Mouse (Mus musculus): Measurements from ENCODE around the gene Map2k4. TPM values are rescaled to one million over a fixed set of nuclear protein-coding genes. Genes with fewer than 3 reads are reported as not detected.

Map2k4 gene
- polyA plus RNA-seq (2014; fragmentation: Nextera tagmentation; extraction: Ambion mirVana) = 86.5 and 100 TPM in 2 replicates

- peak within 1 kb of the TSS; percentile 95 for H3K27ac ChIP-seq (replicated peaks; ENCODE audit: low read depth, low read length)
- ATAC-seq (ENCODE audit: low FRiP score, low TSS enrichment) (peak; percentile 99), DNase-seq (peak; percentile 96)
- H3K9me3 ChIP-seq (ENCODE audit: control insufficient read depth, low read length) = no peaks in the 10 kb centered on the region
- H3K36me3 ChIP-seq (ENCODE audit: control insufficient read depth, insufficient read depth, low read length) = no peaks in the 10 kb centered on the region
- H3K27me3 ChIP-seq (ENCODE audit: control insufficient read depth, insufficient read depth, low read length) = no peaks in the 10 kb centered on the region
- H3K4me2 ChIP-seq (ENCODE audit: low read length) = peak within 1 kb of the TSS; percentile 77
- peak within 1 kb of the TSS; percentile 98 for H3K9ac ChIP-seq (replicated peaks; ENCODE audit: low read length)
- H3K4me1 ChIP-seq (ENCODE audit: control insufficient read depth, insufficient read depth, low read length) = peaks cover 14% of the 10 kb centered on the region
- peak within 1 kb of the TSS; percentile 95 for H3K4me3 ChIP-seq (replicated peaks; ENCODE audit: low read depth, low read length)
- WGBS = under 1% methylated on average over 30 of the region's 36 CpGs
Observed at GRCm38 (mm10) chr11:65788154-65788553, at the start of gene Map2k4. Gene Map2k4 (minus strand): TSS chr11:65788297.

- Histone ChIP-seq H3K9me3 (ENCODE audit: control insufficient read depth, low read length) (no peaks in the 10 kb centered on the region), H3K4me1 (ENCODE audit: control insufficient read depth, insufficient read depth, low read length) (no peaks in the 10 kb centered on the region), H3K4me3 (replicated peaks; ENCODE audit: low read depth, low read length) (no peak overlapping the region), H3K36me3 (ENCODE audit: control insufficient read depth, insufficient read depth, low read length) (peaks cover 55% of the 10 kb centered on the region), H3K4me2 (ENCODE audit: low read length) (no peak overlapping the region), H3K27ac (replicated peaks; ENCODE audit: low read depth, low read length) (no peak overlapping the region), H3K9ac (replicated peaks; ENCODE audit: low read length) (no peak overlapping the region), H3K27me3 (ENCODE audit: control insufficient read depth, insufficient read depth, low read length) (no peaks in the 10 kb centered on the region)
- WGBS = 98% methylated on average over 3 of the region's 3 CpGs
- ATAC-seq (ENCODE audit: low FRiP score, low TSS enrichment) (no peak), DNase-seq (no peak)
Observed at GRCm38 (mm10) chr11:65824556-65824955, 36.5 kb upstream of the Map2k4 start.

DNA sequence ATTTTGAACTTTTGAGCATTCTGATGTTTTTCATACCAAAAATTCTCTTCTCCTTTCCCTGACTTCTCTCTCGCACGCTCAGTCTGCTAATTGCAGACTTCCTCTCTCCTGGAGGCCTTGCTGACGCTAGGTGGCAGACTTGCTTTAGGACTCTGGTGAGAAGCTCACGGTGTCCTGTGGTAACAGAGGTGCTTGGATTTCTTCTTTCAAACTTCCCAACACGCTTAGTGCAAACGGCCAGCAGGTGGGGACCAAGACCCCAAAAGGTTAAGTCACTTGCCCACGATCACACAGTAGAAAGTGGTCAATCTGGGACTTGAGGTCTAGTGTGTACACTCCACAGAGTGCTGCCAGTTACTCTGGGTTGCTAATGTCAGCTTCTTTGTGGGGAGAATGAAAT lies 32.8 kb upstream of the Map2k4 start:
- ATAC-seq (ENCODE audit: low FRiP score, low TSS enrichment) = peak; percentile 40
- H3K4me2 ChIP-seq (ENCODE audit: low read length) = no peak overlapping the region
- no peak overlapping the region for H3K9ac ChIP-seq (replicated peaks; ENCODE audit: low read length)
- no peak overlapping the region for H3K27ac ChIP-seq (replicated peaks; ENCODE audit: low read depth, low read length)
- H3K4me3 ChIP-seq (replicated peaks; ENCODE audit: low read depth, low read length) = no peak overlapping the region
- peaks cover 43% of the 10 kb centered on the region for H3K36me3 ChIP-seq (ENCODE audit: control insufficient read depth, insufficient read depth, low read length)
- WGBS = 11% methylated on average over 7 of the region's 7 CpGs
- no peaks in the 10 kb centered on the region for H3K4me1 ChIP-seq (ENCODE audit: control insufficient read depth, insufficient read depth, low read length)
- DNase-seq = peak; percentile 93
- no peaks in the 10 kb centered on the region for H3K9me3 ChIP-seq (ENCODE audit: control insufficient read depth, low read length)
- H3K27me3 ChIP-seq (ENCODE audit: control insufficient read depth, insufficient read depth, low read length) = no peaks in the 10 kb centered on the region

DNA sequence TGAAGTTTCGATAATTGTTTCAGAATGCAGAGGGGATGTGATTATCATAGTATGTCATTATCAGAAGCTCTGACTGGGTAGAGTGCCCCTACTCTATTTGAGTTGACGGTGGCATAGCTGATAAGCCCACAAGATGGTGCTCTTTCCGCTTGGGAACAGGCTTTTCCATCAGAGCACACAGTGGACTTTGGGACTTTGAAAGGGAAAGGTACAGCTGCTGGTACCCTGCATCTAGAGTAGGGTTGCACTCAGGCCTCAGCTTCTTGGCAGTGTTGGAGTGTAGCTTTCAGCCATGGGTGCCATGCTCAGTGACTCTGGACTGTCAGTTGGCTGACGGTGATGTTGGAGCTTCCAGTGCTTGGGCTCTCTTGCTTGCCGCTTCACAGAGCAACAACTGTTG lies 32.2 kb upstream of the Map2k4 start:
- no peak overlapping the region for H3K4me2 ChIP-seq (ENCODE audit: low read length)
- no peaks in the 10 kb centered on the region for H3K4me1 ChIP-seq (ENCODE audit: control insufficient read depth, insufficient read depth, low read length)
- no peaks in the 10 kb centered on the region for H3K9me3 ChIP-seq (ENCODE audit: control insufficient read depth, low read length)
- no peak overlapping the region for H3K4me3 ChIP-seq (replicated peaks; ENCODE audit: low read depth, low read length)
- no peak overlapping the region for H3K9ac ChIP-seq (replicated peaks; ENCODE audit: low read length)
- WGBS = 71% methylated on average over 5 of the region's 5 CpGs
- no peaks in the 10 kb centered on the region for H3K27me3 ChIP-seq (ENCODE audit: control insufficient read depth, insufficient read depth, low read length)
- peaks cover 49% of the 10 kb centered on the region for H3K36me3 ChIP-seq (ENCODE audit: control insufficient read depth, insufficient read depth, low read length)
- peak; percentile 73 for DNase-seq
- 0 out of 2 replicates have a peak, but pooled peaks have one; percentile 6 for ATAC-seq (ENCODE audit: low FRiP score, low TSS enrichment)
- H3K27ac ChIP-seq (replicated peaks; ENCODE audit: low read depth, low read length) = no peak overlapping the region

GRCm38 (mm10) chr11:65818193-65818592 lies 30.1 kb upstream of the Map2k4 start:
- ATAC-seq (ENCODE audit: low FRiP score, low TSS enrichment) = no peak
- Histone ChIP-seq H3K27ac (replicated peaks; ENCODE audit: low read depth, low read length) (no peak overlapping the region), H3K4me2 (ENCODE audit: low read length) (no peak overlapping the region), H3K27me3 (ENCODE audit: control insufficient read depth, insufficient read depth, low read length) (no peaks in the 10 kb centered on the region), H3K4me1 (ENCODE audit: control insufficient read depth, insufficient read depth, low read length) (no peaks in the 10 kb centered on the region), H3K4me3 (replicated peaks; ENCODE audit: low read depth, low read length) (no peak overlapping the region), H3K36me3 (ENCODE audit: control insufficient read depth, insufficient read depth, low read length) (peaks cover 49% of the 10 kb centered on the region), H3K9me3 (ENCODE audit: control insufficient read depth, low read length) (no peaks in the 10 kb centered on the region), H3K9ac (replicated peaks; ENCODE audit: low read length) (no peak overlapping the region)
- no peak for DNase-seq
- WGBS = 79% methylated on average over 1 of the region's 1 CpGs

DNA sequence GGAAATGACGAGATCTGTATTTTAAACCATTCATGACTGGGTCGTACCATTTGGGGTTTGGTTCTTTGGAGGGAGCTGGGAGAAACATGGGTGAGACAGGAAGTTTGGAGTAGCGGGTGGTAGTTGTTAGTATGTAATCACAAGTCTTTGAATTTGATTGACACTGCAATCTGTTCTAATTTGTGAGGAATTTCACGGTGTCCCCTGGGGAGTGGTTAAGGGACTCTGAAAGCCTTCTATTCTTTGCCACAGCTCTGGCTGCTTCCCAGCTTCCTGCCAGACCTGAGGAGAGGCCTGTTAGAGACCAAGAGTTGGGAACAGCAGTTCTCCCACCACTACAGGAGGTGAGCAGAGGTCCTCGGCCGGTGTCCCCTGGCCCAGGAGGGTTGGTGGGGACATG lies 28.1 kb upstream of the Map2k4 start:
- peaks cover 8% of the 10 kb centered on the region; the same call in 1 of the 2 replicates for H3K4me1 ChIP-seq (ENCODE audit: control insufficient read depth, insufficient read depth, low read length)

DNA sequence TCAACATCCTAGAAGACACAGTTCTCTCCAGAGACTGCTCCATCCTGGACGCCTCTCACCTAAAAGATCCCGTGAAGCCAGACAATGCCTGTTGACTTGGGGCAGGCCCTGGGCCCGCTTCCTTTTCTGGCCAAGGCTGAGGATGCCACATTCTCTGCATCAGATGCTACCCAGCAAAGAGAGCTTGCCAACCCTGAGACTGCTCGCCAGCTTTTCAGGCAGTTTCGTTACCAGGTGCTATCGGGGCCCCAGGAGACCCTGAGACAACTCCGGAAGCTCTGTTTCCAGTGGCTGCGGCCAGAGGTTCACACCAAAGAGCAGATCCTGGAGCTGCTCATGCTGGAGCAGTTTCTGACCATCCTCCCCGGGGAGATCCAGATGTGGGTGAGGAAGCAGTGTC lies 26.3 kb upstream of the Map2k4 start:
- ATAC-seq (ENCODE audit: low FRiP score, low TSS enrichment) (no peak), DNase-seq (no peak)
- Histone ChIP-seq H3K4me3 (replicated peaks; ENCODE audit: low read depth, low read length) (no peak overlapping the region), H3K27ac (replicated peaks; ENCODE audit: low read depth, low read length) (no peak overlapping the region), H3K27me3 (ENCODE audit: control insufficient read depth, insufficient read depth, low read length) (no peaks in the 10 kb centered on the region), H3K4me1 (ENCODE audit: control insufficient read depth, insufficient read depth, low read length) (peaks cover 8% of the 10 kb centered on the region; the same call in 1 of the 2 replicates), H3K36me3 (ENCODE audit: control insufficient read depth, insufficient read depth, low read length) (peaks cover 31% of the 10 kb centered on the region), H3K9ac (replicated peaks; ENCODE audit: low read length) (no peak overlapping the region), H3K4me2 (ENCODE audit: low read length) (no peak overlapping the region), H3K9me3 (ENCODE audit: control insufficient read depth, low read length) (no peaks in the 10 kb centered on the region)
- 92% methylated on average over 9 of the region's 9 CpGs for WGBS

More for the DNA sequence above, 28.1 kb upstream of the Map2k4 start:
- H3K4me2 ChIP-seq (ENCODE audit: low read length) = no peak overlapping the region
- H3K27me3 ChIP-seq (ENCODE audit: control insufficient read depth, insufficient read depth, low read length) = no peaks in the 10 kb centered on the region
- DNase-seq = peak; percentile 30
- H3K4me3 ChIP-seq (replicated peaks; ENCODE audit: low read depth, low read length) = no peak overlapping the region
- H3K27ac ChIP-seq (replicated peaks; ENCODE audit: low read depth, low read length) = no peak overlapping the region
- WGBS = 50% methylated on average over 6 of the region's 6 CpGs
- no peak overlapping the region for H3K9ac ChIP-seq (replicated peaks; ENCODE audit: low read length)
- no peak for ATAC-seq (ENCODE audit: low FRiP score, low TSS enrichment)
- H3K36me3 ChIP-seq (ENCODE audit: control insufficient read depth, insufficient read depth, low read length) = peaks cover 33% of the 10 kb centered on the region
- no peaks in the 10 kb centered on the region for H3K9me3 ChIP-seq (ENCODE audit: control insufficient read depth, low read length)

- no peak for ATAC-seq (ENCODE audit: low FRiP score, low TSS enrichment)
- Histone ChIP-seq H3K4me3 (replicated peaks; ENCODE audit: low read depth, low read length) (no peak overlapping the region), H3K27me3 (ENCODE audit: control insufficient read depth, insufficient read depth, low read length) (no peaks in the 10 kb centered on the region), H3K9ac (replicated peaks; ENCODE audit: low read length) (no peak overlapping the region), H3K9me3 (ENCODE audit: control insufficient read depth, low read length) (no peaks in the 10 kb centered on the region), H3K27ac (replicated peaks; ENCODE audit: low read depth, low read length) (no peak overlapping the region), H3K4me1 (ENCODE audit: control insufficient read depth, insufficient read depth, low read length) (peaks cover 18% of the 10 kb centered on the region), H3K36me3 (ENCODE audit: control insufficient read depth, insufficient read depth, low read length) (peaks cover 26% of the 10 kb centered on the region), H3K4me2 (ENCODE audit: low read length) (no peak overlapping the region)
- DNase-seq = no peak
- WGBS = 17% methylated on average over 5 of the region's 5 CpGs
Observed at GRCm38 (mm10) chr11:65812088-65812487, 24.0 kb upstream of the Map2k4 start.

- H3K9me3 ChIP-seq (ENCODE audit: control insufficient read depth, low read length) = no peaks in the 10 kb centered on the region
- H3K9ac ChIP-seq (replicated peaks; ENCODE audit: low read length) = peak overlapping the region; percentile 76
- DNase-seq (no peak), ATAC-seq (ENCODE audit: low FRiP score, low TSS enrichment) (no peak)
- H3K27ac ChIP-seq (replicated peaks; ENCODE audit: low read depth, low read length) = no peak overlapping the region
- H3K36me3 ChIP-seq (ENCODE audit: control insufficient read depth, insufficient read depth, low read length) = no peaks in the 10 kb centered on the region
- WGBS = 50% methylated on average over 7 of the region's 7 CpGs
- H3K4me1 ChIP-seq (ENCODE audit: control insufficient read depth, insufficient read depth, low read length) = peaks cover 17% of the 10 kb centered on the region
- no peaks in the 10 kb centered on the region for H3K27me3 ChIP-seq (ENCODE audit: control insufficient read depth, insufficient read depth, low read length)
- H3K4me2 ChIP-seq (ENCODE audit: low read length) = peak overlapping the region; percentile 90
- peak overlapping the region; percentile 77 for H3K4me3 ChIP-seq (replicated peaks; ENCODE audit: low read depth, low read length)
Observed at GRCm38 (mm10) chr11:65807601-65808000, 19.5 kb upstream of the Map2k4 start.
